ENCODE assay signal across 8 mouse cellular contexts in the genomic region with DNA sequence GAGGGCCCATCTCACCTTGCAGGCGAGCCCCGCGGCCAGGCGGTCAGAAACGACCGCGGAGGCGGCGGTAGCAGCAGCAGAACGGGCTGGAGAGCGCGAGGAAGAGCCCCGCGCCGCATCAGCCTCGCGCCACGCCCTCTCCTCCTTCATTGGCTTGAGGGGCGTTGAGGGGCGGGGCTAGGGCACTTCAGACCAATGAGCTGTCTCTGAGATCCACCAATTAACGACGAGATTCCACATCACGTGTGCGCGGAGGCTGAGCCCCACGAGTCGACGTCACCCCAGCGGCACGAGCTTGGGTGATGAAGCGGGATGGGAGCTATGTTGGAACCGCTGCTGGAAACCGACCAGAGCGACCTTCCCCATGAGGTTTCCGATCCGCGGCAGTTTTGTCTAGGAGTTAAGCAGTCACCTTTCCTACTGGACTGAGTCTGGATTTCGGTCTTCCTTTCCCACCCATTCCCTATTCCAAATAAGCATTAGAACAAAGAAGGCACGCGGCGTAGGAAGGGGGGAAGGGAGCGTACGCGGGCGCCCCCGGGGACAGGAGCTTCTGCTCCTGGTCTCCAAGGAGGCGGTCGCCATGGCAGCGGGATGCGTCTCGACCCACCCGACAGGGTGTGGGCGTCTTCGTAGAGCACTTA. TPM values are rescaled to one million over a fixed set of nuclear protein-coding genes. Genes with fewer than 3 reads are reported as not detected.
A peak's percentile ranks its signal among the peaks of the same experiment; 100 is the strongest.
DNase-seq lines count a peak whose midpoint lies in the region; ATAC-seq and TF ChIP-seq lines count a peak whose summit lies in the region.

A gene (minus strand): TSS at position 144 of the 644 bp plus-strand sequence.

- peak; percentile 97 to 98 for DNase-seq in heart, postnatal 10 days
- DNase-seq in large intestine, adult 2 months (ENCODE audit: low read depth, low spot score): peak; percentile 96
- peak; percentile 98 for DNase-seq in liver, postnatal 0 days
- peak; percentile 99 for DNase-seq in testis, postnatal 10 days (ENCODE audit: low spot score)

- H3K4me2 ChIP-seq in forebrain, embryonic 13.5 days: peak within 1 kb of the TSS; percentile 97
- peak within 1 kb of the TSS; percentile 93 for H3K4me2 ChIP-seq in liver, postnatal 0 days (ENCODE audit: low read depth, low read length)
- H3K4me2 ChIP-seq in neural tube, embryonic 14.5 days (ENCODE audit: low read depth, low read length): peak within 1 kb of the TSS; percentile 96

- TF ChIP-seq CTCF in ES-Bruce4 (IDR thresholded peaks at IDR 0.05; ENCODE audit: low read depth, low read length): no peak
- TF ChIP-seq CTCF in liver, postnatal 0 days (IDR thresholded peaks at IDR 0.05; ENCODE audit: low read depth): no peak

- H3K4me1 ChIP-seq in ES-Bruce4 (ENCODE audit: control insufficient read depth, insufficient read depth, low read length): no peaks in the 10 kb centered on the region
- H3K4me1 ChIP-seq in forebrain, embryonic 13.5 days: peaks cover 32% of the 10 kb centered on the region
- H3K4me1 ChIP-seq in liver, postnatal 0 days (ENCODE audit: insufficient read depth): peaks cover 24% of the 10 kb centered on the region
- H3K4me1 ChIP-seq in neural tube, embryonic 14.5 days (ENCODE audit: control insufficient read depth, insufficient read depth, low read length): peaks cover 18% of the 10 kb centered on the region

- no peaks in the 10 kb centered on the region for H3K27me3 ChIP-seq in ES-Bruce4 (ENCODE audit: control insufficient read depth, insufficient read depth, low read length, poor library complexity, severe bottlenecking)
- no peaks in the 10 kb centered on the region for H3K27me3 ChIP-seq in forebrain, embryonic 13.5 days
- H3K27me3 ChIP-seq in liver, postnatal 0 days (ENCODE audit: insufficient read depth, low read length): no peaks in the 10 kb centered on the region
- H3K27me3 ChIP-seq in neural tube, embryonic 14.5 days (ENCODE audit: control insufficient read depth, insufficient read depth, low read length): no peaks in the 10 kb centered on the region

- intact Hi-C loops in heart, postnatal 10 days (cut with DNase I): loop anchor here (1.0 to 10.0 kb wide), 4 partner anchors 19 to 195 kb away; no protein-coding TSS in a partner anchor

- no peaks in the 10 kb centered on the region for H3K9me3 ChIP-seq in ES-Bruce4 (replicated peaks; ENCODE audit: control insufficient read depth, insufficient read depth, low read length, poor library complexity, severe bottlenecking)
- no peaks in the 10 kb centered on the region for H3K9me3 ChIP-seq in forebrain, embryonic 13.5 days (replicated peaks)
- no peaks in the 10 kb centered on the region for H3K9me3 ChIP-seq in liver, postnatal 0 days (ENCODE audit: low read length)
- H3K9me3 ChIP-seq in neural tube, embryonic 14.5 days (ENCODE audit: control insufficient read depth, low read length): no peaks in the 10 kb centered on the region

- TF ChIP-seq POLR2A in ES-Bruce4 (IDR thresholded peaks at IDR 0.05; ENCODE audit: insufficient read depth, low read length): peak; percentile 53

- H3K27ac ChIP-seq in ES-Bruce4 (ENCODE audit: insufficient read depth, low read length): peak within 1 kb of the TSS; percentile 47; the same call in 1 of the 2 replicates
- H3K27ac ChIP-seq in forebrain, embryonic 13.5 days: peak within 1 kb of the TSS; percentile 95
- peak within 1 kb of the TSS; percentile 85 for H3K27ac ChIP-seq in liver, postnatal 0 days (ENCODE audit: low read depth)
- H3K27ac ChIP-seq in neural tube, embryonic 14.5 days (ENCODE audit: low read depth, low read length): peak within 1 kb of the TSS; percentile 89

- TF ChIP-seq EP300 in ES-Bruce4 (IDR thresholded peaks at IDR 0.05; ENCODE audit: insufficient read depth, low read depth, low read length): peak; percentile 45; the same call in 1 of the 2 replicates
- no peak for TF ChIP-seq EP300 in liver, postnatal 0 days (IDR thresholded peaks at IDR 0.05; ENCODE audit: low read depth)

- peak; percentile 98 for ATAC-seq in cerebellum, adult (ENCODE audit: insufficient number of reproducible peaks, low FRiP score, low TSS enrichment)
- ATAC-seq in forebrain, embryonic 13.5 days: peak; percentile 98
- peak; percentile 97 for ATAC-seq in liver, postnatal 0 days
- peak; percentile 96 for ATAC-seq in neural tube, embryonic 14.5 days (ENCODE audit: low read depth)

- H3K36me3 ChIP-seq in ES-Bruce4 (ENCODE audit: control insufficient read depth, insufficient read depth, low read length, poor library complexity, severe bottlenecking): no peaks in the 10 kb centered on the region
- H3K36me3 ChIP-seq in forebrain, embryonic 13.5 days (ENCODE audit: poor library complexity, severe bottlenecking): peaks cover 7% of the 10 kb centered on the region; the same call in 1 of the 2 replicates
- H3K36me3 ChIP-seq in liver, postnatal 0 days (replicated peaks; ENCODE audit: insufficient read depth, low read length): no peaks in the 10 kb centered on the region; the same call in 1 of the 2 replicates
- H3K36me3 ChIP-seq in neural tube, embryonic 14.5 days (ENCODE audit: control insufficient read depth, insufficient read depth, low read length): no peaks in the 10 kb centered on the region

- H3K4me3 ChIP-seq in ES-Bruce4 (ENCODE audit: low read depth, low read length): peak within 1 kb of the TSS; percentile 93
- H3K4me3 ChIP-seq in forebrain, embryonic 13.5 days: peak within 1 kb of the TSS; percentile 74
- H3K4me3 ChIP-seq in liver, postnatal 0 days (ENCODE audit: low read depth, low read length): peak within 1 kb of the TSS; percentile 61
- H3K4me3 ChIP-seq in neural tube, embryonic 14.5 days (ENCODE audit: low read depth, low read length): peak within 1 kb of the TSS; percentile 74

- H3K9ac ChIP-seq in ES-Bruce4 (ENCODE audit: low read depth, poor library complexity, severe bottlenecking): peak within 1 kb of the TSS; percentile 60
- peak within 1 kb of the TSS; percentile 86 for H3K9ac ChIP-seq in forebrain, embryonic 13.5 days
- H3K9ac ChIP-seq in liver, postnatal 0 days (replicated peaks): peak within 1 kb of the TSS; percentile 75
- peak within 1 kb of the TSS; percentile 75 for H3K9ac ChIP-seq in neural tube, embryonic 14.5 days (replicated peaks; ENCODE audit: low read depth, low read length)

- WGBS in forebrain, embryonic 13.5 days: under 1% methylated on average over 54 of the region's 54 CpGs
- under 1% methylated on average over 54 of the region's 54 CpGs for WGBS in large intestine, adult 2 months
- under 1% methylated on average over 52 of the region's 54 CpGs for WGBS in liver, postnatal 0 days (ENCODE audit: insufficient replicate concordance)
- WGBS in neural tube, embryonic 14.5 days: under 1% methylated on average over 53 of the region's 54 CpGs

RNA-seq across cellular contexts. Expression of the gene that starts here (rescaled TPM):
- polyA plus RNA-seq in ES-Bruce4 (2011; ENCODE audit: insufficient read depth, insufficient read length, low read depth, missing spikeins): 74.5 and 79.8 TPM in 2 replicates
- polyA plus RNA-seq in forebrain, embryonic 13.5 days (2015; fragmentation: Nextera tagmentation; extraction: Ambion mirVana): 97.1 and 99.3 TPM in 2 replicates
- total RNA-seq in heart, postnatal 10 days (2021): 10 to 100 TPM; 17.9 to 21.2 TPM
- polyA plus RNA-seq in large intestine, adult 2 months (2012; rRNA removed): 59.4 and 63.8 TPM in 2 replicates
- polyA plus RNA-seq in liver, postnatal 0 days (2015; fragmentation: Nextera tagmentation; extraction: Ambion mirVana): 58.1 and 61.6 TPM in 2 replicates
- 86.9 and 90.0 TPM in 2 replicates for polyA plus RNA-seq in neural tube, embryonic 14.5 days (2014; fragmentation: Nextera tagmentation; extraction: Ambion mirVana)

Comparison
In these comparisons a context has a peak if more than half of its experiments do, and no peak if none do; other contexts are left out.
1. Peak in every context shown above with its lines: DNase-seq, ATAC-seq, H3K4me3 ChIP-seq and H3K27ac ChIP-seq.